ENCODE assay signal across 12 mouse cellular contexts in genomic region chr7:73586206-73586605, GRCm38 (mm10). TPM values are rescaled to one million over a fixed set of nuclear protein-coding genes. Genes with fewer than 3 reads are reported as not detected.
A peak's percentile ranks its signal among the peaks of the same experiment; 100 is the strongest.
DNase-seq lines count a peak whose midpoint lies in the region; ATAC-seq and TF ChIP-seq lines count a peak whose summit lies in the region.
"Had no signal": no experiment of that assay in that cellular context is flagged by ENCODE, and none has a peak within 500 bp of the region (broad histone marks: within the 10 kb centered on the region; RNA-seq: fewer than 3 reads in every experiment).

No protein-coding gene starts in this region.

- H3K4me1 ChIP-seq in kidney, adult 2 months (ENCODE audit: control insufficient read depth, insufficient read depth, low read length), result peaks cover 31% of the 10 kb centered on the region
- H3K4me1 ChIP-seq in intestine, embryonic 16.5 days (ENCODE audit: control insufficient read depth, insufficient read depth, low read length), result peaks cover 41% of the 10 kb centered on the region
- H3K4me1 ChIP-seq in midbrain, embryonic 16.5 days (ENCODE audit: control insufficient read depth, insufficient read depth, low read length), result peaks cover 15% of the 10 kb centered on the region

- DNase-seq in kidney, adult 2 months, result peak; percentile 52
- DNase-seq in kidney, adult 9 months, result no peak
- DNase-seq in urinary bladder, postnatal 14 days (ENCODE audit: low spot score), result peak; percentile 52
- no peak for DNase-seq in urinary bladder, adult 18-20 months (ENCODE audit: low spot score in 2 of 2)
- no peak for DNase-seq in natural killer cell, adult 2 months (ENCODE audit: low spot score in 2 of 2)
- DNase-seq: cerebellum, adult 8-10 months; lung, postnatal 10 days had no signal

- H3K27ac ChIP-seq in kidney, adult 2 months (ENCODE audit: insufficient read depth, low read depth, low read length), result no peak overlapping the region
- H3K27ac ChIP-seq in intestine, embryonic 16.5 days (ENCODE audit: low read length), result peak overlapping the region; percentile 76
- H3K27ac ChIP-seq in midbrain, embryonic 16.5 days (ENCODE audit: low read length), result no peak overlapping the region
- H3K27ac ChIP-seq: midbrain, embryonic 12.5 days had no signal

- no peak overlapping the region for H3K4me3 ChIP-seq in kidney, adult 2 months (ENCODE audit: insufficient read depth, low read depth, low read length)
- no peak overlapping the region for H3K4me3 ChIP-seq in intestine, embryonic 16.5 days (ENCODE audit: low read length)
- no peak overlapping the region for H3K4me3 ChIP-seq in midbrain, embryonic 16.5 days (ENCODE audit: low read depth, low read length)
- H3K4me3 ChIP-seq: hindbrain, embryonic 15.5 days; midbrain, embryonic 12.5 days had no signal

- H3K9ac ChIP-seq in intestine, embryonic 16.5 days (ENCODE audit: low read depth, low read length), result no peak overlapping the region
- H3K9ac ChIP-seq in midbrain, embryonic 16.5 days (ENCODE audit: low read depth, low read length), result no peak overlapping the region
- H3K9ac ChIP-seq: hindbrain, embryonic 15.5 days; midbrain, embryonic 12.5 days had no signal

- ATAC-seq in intestine, embryonic 16.5 days, result no peak
- no peak for ATAC-seq in midbrain, embryonic 16.5 days
- ATAC-seq: forebrain, embryonic 14.5 days had no signal

- 56% methylated on average over 11 of the region's 11 CpGs for WGBS in kidney, adult 2 months
- WGBS in intestine, embryonic 16.5 days, result 57% methylated on average over 11 of the region's 11 CpGs
- 81% methylated on average over 11 of the region's 11 CpGs for WGBS in midbrain, embryonic 16.5 days

- TF ChIP-seq CTCF in kidney, adult 2 months (conservative IDR thresholded peaks at IDR 0.05; ENCODE audit: insufficient read depth, insufficient read length, low read depth, low read length), result no peak

- no peaks in the 10 kb centered on the region for H3K36me3 ChIP-seq in kidney, adult 2 months (ENCODE audit: control insufficient read depth, insufficient read depth, low read length)
- no peaks in the 10 kb centered on the region for H3K36me3 ChIP-seq in intestine, embryonic 16.5 days (ENCODE audit: control insufficient read depth, insufficient read depth, low read length)
- H3K36me3 ChIP-seq in midbrain, embryonic 16.5 days (ENCODE audit: control insufficient read depth, insufficient read depth, low read length), result no peaks in the 10 kb centered on the region
- H3K36me3 ChIP-seq: hindbrain, embryonic 15.5 days; midbrain, embryonic 12.5 days had no signal

- TF ChIP-seq POLR2A in kidney, adult 2 months (IDR thresholded peaks at IDR 0.05; ENCODE audit: low read depth, low read length), result no peak

- 0 out of 2 replicates have a peak overlapping the region, but pooled peaks have one; percentile 9 for H3K4me2 ChIP-seq in intestine, embryonic 16.5 days (ENCODE audit: low read depth, low read length)
- no peak overlapping the region for H3K4me2 ChIP-seq in midbrain, embryonic 16.5 days (ENCODE audit: low read length)
- H3K4me2 ChIP-seq: hindbrain, embryonic 15.5 days; midbrain, embryonic 12.5 days had no signal

- H3K9me3 ChIP-seq in intestine, embryonic 16.5 days (ENCODE audit: control insufficient read depth, low read length), result no peaks in the 10 kb centered on the region
- H3K9me3 ChIP-seq in midbrain, embryonic 16.5 days (replicated peaks; ENCODE audit: control insufficient read depth, low read length, poor library complexity, severe bottlenecking), result no peaks in the 10 kb centered on the region
- H3K9me3 ChIP-seq: hindbrain, embryonic 15.5 days; midbrain, embryonic 12.5 days had no signal

- no peaks in the 10 kb centered on the region for H3K27me3 ChIP-seq in kidney, adult 2 months (replicated peaks; ENCODE audit: control insufficient read depth, insufficient read depth, low read length)
- H3K27me3 ChIP-seq in intestine, embryonic 16.5 days (replicated peaks; ENCODE audit: control insufficient read depth, insufficient read depth, low read length), result no peaks in the 10 kb centered on the region
- no peaks in the 10 kb centered on the region for H3K27me3 ChIP-seq in midbrain, embryonic 16.5 days (ENCODE audit: control insufficient read depth, insufficient read depth, low read depth, low read length)
- H3K27me3 ChIP-seq: hindbrain, embryonic 15.5 days had no signal

RNA-seq across cellular contexts. Expression of gene Chd2, which starts 44.6 kb away (rescaled TPM):
- polyA plus RNA-seq in kidney, adult 2 months (2012; rRNA removed), result 33.9 and 36.9 TPM in 2 replicates
- polyA plus RNA-seq in intestine, embryonic 16.5 days (2015; fragmentation: Nextera tagmentation; extraction: Ambion mirVana), result 40.1 and 41.1 TPM in 2 replicates
- polyA plus RNA-seq in midbrain, embryonic 16.5 days (2015; fragmentation: Nextera tagmentation; extraction: Ambion mirVana), result 44.8 and 49.0 TPM in 2 replicates

Comparison
In these comparisons a context has a peak if more than half of its experiments do, and no peak if none do; other contexts are left out.
1. DNase-seq: peak in kidney, adult 2 months (single experiment) and urinary bladder, postnatal 14 days (single experiment); none in kidney, adult 9 months (single experiment), urinary bladder, adult 18-20 months (0 of 2) and natural killer cell, adult 2 months (0 of 2).